Mouse (Mus musculus) midbrain, embryonic 11.5 days (tissue): ENCODE data around the gene Dcaf8. TPM values are rescaled to one million over a fixed set of nuclear protein-coding genes. Genes with fewer than 3 reads are reported as not detected.
"Not testable (repeated sequence)": the region's sequence is repeated elsewhere in the genome, so short reads cannot be mapped to it uniquely, and the experiment has no call there.

Experiments
- ATAC-seq: fragments of 200-750 bp; cut with Nextera tagmentation; 2 replicates; pipeline ENCODE4 v1.8.0; 2017; ENCODE audit warnings: moderate TSS enrichment, moderate library complexity; ENCODE audit not compliant: low FRiP score
- DNase-seq: peaks from one replicate; pipeline ENCODE4 v3.0.0; 2015; ENCODE audit warnings: low spot score; ENCODE audit errors: missing footprints
- H3K27ac ChIP-seq: fragments of 300-500 bp; sonication (generic); 2 replicates; pipeline ENCODE4 v1.5.1; 2014; ENCODE audit warnings: low read depth, low read length
- H3K27me3 ChIP-seq: fragments of 300-500 bp; sonication (generic); 2 replicates; pipeline ENCODE4 v1.6.1; 2014; ENCODE audit warnings: mild to moderate bottlenecking, low read length, moderate library complexity, mixed read lengths; ENCODE audit not compliant: control insufficient read depth, insufficient read depth
- H3K36me3 ChIP-seq: fragments of 300-500 bp; sonication (generic); 2 replicates; pipeline ENCODE4 v1.6.1; 2014; ENCODE audit warnings: mild to moderate bottlenecking, low read length, moderate library complexity, mixed read lengths; ENCODE audit not compliant: control insufficient read depth, insufficient read depth
- H3K4me1 ChIP-seq: fragments of 300-500 bp; sonication (generic); 2 replicates; pipeline ENCODE4 v1.6.1; 2014; ENCODE audit warnings: low read length; ENCODE audit not compliant: control insufficient read depth, insufficient read depth
- H3K4me2 ChIP-seq: fragments of 300-500 bp; sonication (generic); 2 replicates; pipeline ENCODE4 v1.6.1; 2014; ENCODE audit warnings: mild to moderate bottlenecking, moderate library complexity
- H3K4me3 ChIP-seq: fragments of 300-500 bp; sonication (generic); 2 replicates; pipeline ENCODE4 v1.5.1; 2014; ENCODE audit warnings: low read depth, low read length
- H3K9ac ChIP-seq: fragments of 300-500 bp; sonication (generic); 2 replicates; pipeline ENCODE4 v1.6.1; 2014; ENCODE audit warnings: low read length
- H3K9me3 ChIP-seq: fragments of 300-500 bp; sonication (generic); 2 replicates; pipeline ENCODE4 v1.6.1; 2016; ENCODE audit warnings: low read length; ENCODE audit not compliant: control insufficient read depth
- WGBS: fragments of 180-500 bp; shearing (Covaris S2); extraction: QIAGEN DNeasy Blood & Tissue Kit; methylation state at CpG from one replicate; pipeline ENCODE4 v1.1.7; 2014; 5-methylcytosine and 5-hydroxymethylcytosine counted together
- polyA plus RNA-seq: library from polyadenylated mRNA; unstranded; fragments of >200 nt; fragmentation: Nextera tagmentation; extraction: Ambion mirVana; gene quantifications from 2 replicates; pipeline ENCODE4 v1.2.1, GENCODE M21; 2014

Gene Dcaf8
- polyA plus RNA-seq, 1 experiment from 2014 or later, result 100.0 TPM

- Histone ChIP-seq H3K4me2 (no peak overlapping the region), H3K9me3 (no peaks in the 10 kb centered on the region), H3K9ac (no peak overlapping the region), H3K27ac (no peak overlapping the region), H3K4me1 (peaks cover 13% of the 10 kb centered on the region), H3K4me3 (no peak overlapping the region), H3K27me3 (peaks cover 5% of the 10 kb centered on the region), H3K36me3 (no peaks in the 10 kb centered on the region)
- 26% methylated on average over 2 of the region's 2 CpGs for WGBS
- DNase-seq (peak; percentile 83), ATAC-seq (peak; percentile 81)
Measured at GRCm38 (mm10) chr1:172242401-172242800, 94.5 kb downstream of the Dcaf8 start.

- Histone ChIP-seq H3K9ac (no peak overlapping the region), H3K4me2 (no peak overlapping the region), H3K4me1 (peaks cover 13% of the 10 kb centered on the region), H3K27me3 (peaks cover 5% of the 10 kb centered on the region), H3K27ac (no peak overlapping the region), H3K4me3 (no peak overlapping the region), H3K36me3 (no peaks in the 10 kb centered on the region), H3K9me3 (no peaks in the 10 kb centered on the region)
- no peak for ATAC-seq
- WGBS, result 26% methylated on average over 16 of the region's 16 CpGs
- DNase-seq, result peak; percentile 87
Measured at GRCm38 (mm10) chr1:172243547-172244205, 95.8 kb downstream of the Dcaf8 start.

GRCm38 (mm10) chr1:172244645-172245044 is 96.8 kb downstream of the Dcaf8 start:
- not testable (repeated sequence) for H3K4me2 ChIP-seq

More at GRCm38 (mm10) chr1:172244645-172245044, 96.8 kb downstream of the Dcaf8 start:
- peak; percentile 86 for DNase-seq
- not testable (repeated sequence) for ATAC-seq, H3K36me3 ChIP-seq, H3K4me3 ChIP-seq, H3K27ac ChIP-seq, H3K27me3 ChIP-seq, H3K9ac ChIP-seq, H3K9me3 ChIP-seq
- 45% methylated on average over 23 of the region's 23 CpGs for WGBS
- H3K4me1 ChIP-seq, result peaks cover 13% of the 10 kb centered on the region

Other genes with a start within 250 kb of the Dcaf8 start
- not detected in 2 replicates for gene Slamf6, start 230.6 kb upstream of the Dcaf8 start, polyA plus RNA-seq
- 49.3 and 52.9 TPM in 2 replicates for gene Vangl2, start 119.6 kb upstream of the Dcaf8 start, polyA plus RNA-seq
- gene Nhlh1, start 90.5 kb upstream of the Dcaf8 start, polyA plus RNA-seq, result 10.7 and 11.0 TPM in 2 replicates
- 178 and 194 TPM in 2 replicates for gene Copa, start 65.6 kb upstream of the Dcaf8 start, polyA plus RNA-seq
- gene Ncstn, start 65.3 kb upstream of the Dcaf8 start, polyA plus RNA-seq, result 107 and 108 TPM in 2 replicates
- gene Pex19, start 21.3 kb upstream of the Dcaf8 start, polyA plus RNA-seq, result 152 and 153 TPM in 2 replicates
- gene Pea15a, start 58.7 kb downstream of the Dcaf8 start, polyA plus RNA-seq, result 332 and 337 TPM in 2 replicates
- 1.4 and 2.1 TPM in 2 replicates for gene Casq1, start 71.8 kb downstream of the Dcaf8 start, polyA plus RNA-seq
- gene Atp1a4, start 110.3 kb downstream of the Dcaf8 start, polyA plus RNA-seq, result not detected in 2 replicates
- 47.2 and 55.1 TPM in 2 replicates for gene Igsf8, start 113.6 kb downstream of the Dcaf8 start, polyA plus RNA-seq
- 1.4 and 1.9 TPM in 2 replicates for gene Atp1a2, start 150.0 kb downstream of the Dcaf8 start, polyA plus RNA-seq
- gene Kcnj9, start 181.2 kb downstream of the Dcaf8 start, polyA plus RNA-seq, result 0.37 and 0.43 TPM in 2 replicates
- gene Kcnj10, start 193.1 kb downstream of the Dcaf8 start, polyA plus RNA-seq, result 0.75 TPM in 2 replicates
- 11.0 and 12.2 TPM in 2 replicates for gene Pigm, start 228.5 kb downstream of the Dcaf8 start, polyA plus RNA-seq